Mouse (Mus musculus) CH12.LX (cell line): ENCODE results near the gene 1700008O03Rik. TPM values are rescaled to one million over a fixed set of nuclear protein-coding genes. Genes with fewer than 3 reads are reported as not detected.

Source experiments
- DNase-seq: peaks from one replicate; pipeline ENCODE4 v3.0.0-alpha.2; 2013; ENCODE audit errors: extremely low read depth
- H3K27ac ChIP-seq: 2 replicates; pipeline ENCODE4 v1.5.1; 2012; ENCODE audit warnings: low read depth, mild to moderate bottlenecking, control low read depth, moderate library complexity; ENCODE audit not compliant: insufficient read depth
- H3K27me3 ChIP-seq: replicated peaks from 2 replicates; pipeline ENCODE3; 2012; ENCODE audit warnings: inconsistent platforms
- H3K36me3 ChIP-seq, 2 experiments: replicated peaks in 1 of 2; 2 replicates each; pipeline versions ENCODE3 to v1.6.1; 2012; ENCODE audit warnings: inconsistent platforms in 1 of 2, low read length in 1 of 2, mild to moderate bottlenecking in 1 of 2, mixed read lengths in 1 of 2, moderate library complexity in 1 of 2; ENCODE audit not compliant: control insufficient read depth in 1 of 2, insufficient read depth in 1 of 2
- H3K4me1 ChIP-seq, 2 experiments: 2 replicates each; pipeline ENCODE4 v1.6.1; 2012; ENCODE audit warnings: inconsistent platforms in 1 of 2, moderate library complexity in 1 of 2; ENCODE audit not compliant: insufficient read depth in 2 of 2, control insufficient read depth in 1 of 2
- H3K4me2 ChIP-seq: 2 replicates; pipeline ENCODE4 v1.6.1; 2012; ENCODE audit warnings: low read depth, mild to moderate bottlenecking, control low read depth; ENCODE audit not compliant: poor library complexity, insufficient read depth, severe bottlenecking
- H3K4me3 ChIP-seq, 3 experiments: fragments of 150-350 bp in 1 of 3; sonication (generic) in 1 of 3; replicated peaks in 1 of 3; 2 replicates each; pipeline versions ENCODE3 to v1.5.1; 2011 to 2012; ENCODE audit warnings: low read depth in 2 of 3, low read length in 2 of 3, mild to moderate bottlenecking in 2 of 3, moderate library complexity in 2 of 3, control low read depth in 1 of 3, improper control_type of control experiment in 1 of 3, inconsistent platforms in 1 of 3, mixed read lengths in 1 of 3; ENCODE audit not compliant: poor library complexity in 1 of 3
- H3K79me2 ChIP-seq: replicated peaks from 2 replicates; pipeline ENCODE4 v1.6.1; 2012; ENCODE audit warnings: mild to moderate bottlenecking, moderate library complexity; ENCODE audit not compliant: control insufficient read depth, poor library complexity, insufficient read depth, severe bottlenecking; ENCODE audit errors: extremely low read depth
- H3K9ac ChIP-seq: 2 replicates; pipeline ENCODE4 v1.6.1; 2012; ENCODE audit warnings: low read depth, mild to moderate bottlenecking, control low read depth, moderate library complexity; ENCODE audit not compliant: insufficient read depth
- H3K9me3 ChIP-seq: replicated peaks from 2 replicates; pipeline ENCODE3; 2012; ENCODE audit warnings: low read length, inconsistent platforms, mixed read lengths
- CHD2 ChIP-seq: IDR thresholded peaks from 2 replicates; pipeline ENCODE4 v1.6.1; 2011; ENCODE audit warnings: low read length, improper control_type of control experiment
- CTCF ChIP-seq, 2 experiments: IDR thresholded peaks in 1 of 2; conservative IDR thresholded peaks in 1 of 2; 2 replicates each; pipeline ENCODE4 v1.5.1; 2011 to 2012; ENCODE audit warnings: low read depth in 2 of 2, low read length in 2 of 2, improper control_type of control experiment in 1 of 2, inconsistent platforms in 1 of 2, mild to moderate bottlenecking in 1 of 2, moderate library complexity in 1 of 2
- E2F4 ChIP-seq: IDR thresholded peaks from 2 replicates; pipeline ENCODE4 v1.6.1; 2011; ENCODE audit warnings: low read depth, low read length, improper control_type of control experiment; ENCODE audit not compliant: insufficient replicate concordance
- ETS1 ChIP-seq: conservative IDR thresholded peaks from 2 replicates; pipeline ENCODE4 v1.6.1; 2012; ENCODE audit warnings: low read depth, mild to moderate bottlenecking, inconsistent platforms, low read length, improper control_type of control experiment, moderate library complexity
- GABPA ChIP-seq: IDR thresholded peaks from 2 replicates; pipeline ENCODE4 v1.6.1; 2012; ENCODE audit warnings: low read depth, low read length, improper control_type of control experiment, inconsistent platforms; ENCODE audit not compliant: insufficient replicate concordance
- HCFC1 ChIP-seq: IDR thresholded peaks from 2 replicates; pipeline ENCODE4 v1.6.1; 2012; ENCODE audit warnings: low read depth, mild to moderate bottlenecking, inconsistent platforms, low read length, improper control_type of control experiment
- JUND ChIP-seq: conservative IDR thresholded peaks from 2 replicates; pipeline ENCODE4 v1.6.1; 2011; ENCODE audit warnings: low read depth, low read length, improper control_type of control experiment
- KAT2A ChIP-seq: IDR thresholded peaks from 2 replicates; pipeline ENCODE4 v1.6.1; 2012; ENCODE audit warnings: low read length, improper control_type of control experiment, inconsistent platforms; ENCODE audit not compliant: insufficient replicate concordance
- MAFK ChIP-seq: IDR thresholded peaks from 2 replicates; pipeline ENCODE4 v1.6.1; 2011; ENCODE audit warnings: low read length, improper control_type of control experiment; ENCODE audit not compliant: insufficient replicate concordance
- MEF2A ChIP-seq: IDR thresholded peaks from 2 replicates; pipeline ENCODE4 v1.6.1; 2014; ENCODE audit warnings: low read depth, mild to moderate bottlenecking, inconsistent platforms, low read length, improper control_type of control experiment, borderline replicate concordance
- MYC ChIP-seq: IDR thresholded peaks from 2 replicates; pipeline ENCODE4 v1.6.1; 2011; ENCODE audit warnings: low read depth, mild to moderate bottlenecking, improper control_type of control experiment, low read length
- NRF1 ChIP-seq: IDR thresholded peaks from 2 replicates; pipeline ENCODE4 v1.6.1; 2014; ENCODE audit warnings: low read depth, mild to moderate bottlenecking, inconsistent platforms, low read length, improper control_type of control experiment, moderate library complexity
- POLR2A ChIP-seq: IDR thresholded peaks from 2 replicates; pipeline ENCODE4 v1.6.1; 2011; ENCODE audit warnings: low read depth, mild to moderate bottlenecking, improper control_type of control experiment, low read length
- POLR2AphosphoS2 ChIP-seq: IDR thresholded peaks from 2 replicates; pipeline ENCODE4 v1.6.1; 2011; ENCODE audit warnings: low read depth, low read length, improper control_type of control experiment
- RAD21 ChIP-seq: IDR thresholded peaks from 2 replicates; pipeline ENCODE4 v1.6.1; 2011; ENCODE audit warnings: low read depth, mild to moderate bottlenecking, low read length, improper control_type of control experiment, moderate library complexity
- RCOR1 ChIP-seq: conservative IDR thresholded peaks from 2 replicates; pipeline ENCODE4 v1.6.1; 2012; ENCODE audit warnings: low read depth, mild to moderate bottlenecking, inconsistent platforms, low read length, improper control_type of control experiment
- SMC3 ChIP-seq: IDR thresholded peaks from 2 replicates; pipeline ENCODE4 v1.6.1; 2011; ENCODE audit warnings: low read depth, low read length, improper control_type of control experiment
- TCF12 ChIP-seq: IDR thresholded peaks from 2 replicates; pipeline ENCODE4 v1.6.1; 2014; ENCODE audit warnings: low read depth, mild to moderate bottlenecking, inconsistent platforms, low read length, improper control_type of control experiment
- UBTF ChIP-seq: IDR thresholded peaks from 2 replicates; pipeline ENCODE4 v1.6.1; 2012; ENCODE audit warnings: low read depth, mild to moderate bottlenecking, inconsistent platforms, low read length, improper control_type of control experiment, moderate library complexity
- USF1 ChIP-seq: IDR thresholded peaks from 2 replicates; pipeline ENCODE4 v1.6.1; 2014; ENCODE audit warnings: low read depth, mild to moderate bottlenecking, inconsistent platforms, low read length, improper control_type of control experiment
- USF2 ChIP-seq: conservative IDR thresholded peaks from 2 replicates; pipeline ENCODE4 v1.6.1; 2011; ENCODE audit warnings: low read depth, low read length, improper control_type of control experiment
- ZKSCAN1 ChIP-seq: IDR thresholded peaks from 2 replicates; pipeline ENCODE4 v1.6.1; 2012; ENCODE audit warnings: low read depth, inconsistent platforms, low read length, improper control_type of control experiment, borderline replicate concordance
- ZNF384 ChIP-seq: IDR thresholded peaks from 2 replicates; pipeline ENCODE4 v1.6.1; 2012; ENCODE audit warnings: low read depth, low read length, improper control_type of control experiment, inconsistent platforms
- dilution Hi-C: fragments of 300-500 bp; cut with MboI; formaldehyde crosslinking; loops from 2 replicates; pipeline ENCODE4 v1.14.3; 2020; ENCODE audit warnings: low sequenced_read_pairs; ENCODE audit not compliant: extremely low pct_unique_long_range_greater_than_20kb, extremely low pct_ligation_motif_present
- in situ Hi-C: fragments of 300-500 bp; cut with MboI; formaldehyde crosslinking; loops from 3 replicates; pipeline ENCODE4 v1.14.3; 2019; ENCODE audit warnings: low sequenced_read_pairs, low pct_ligation_motif_present, low pct_unique_long_range_greater_than_20kb, mixed read lengths
- polyA plus RNA-seq: library from polyadenylated mRNA; unstranded; fragments of >175 nt; gene quantifications from 2 replicates; pipeline ENCODE4 v1.2.1, GENCODE M21; 2012; ENCODE audit warnings: low read depth; ENCODE audit not compliant: insufficient read length
- total RNA-seq, 2 experiments: library from RNA; depleted of rRNA; stranded (reverse); fragments of 300-350 nt in 1 of 2; fragments of >200 nt in 1 of 2; gene quantifications; 2 replicates each; pipeline ENCODE4 v1.2.3; 2012 to 2014

The 1700008O03Rik gene
- total and polyA plus RNA-seq, 3 experiments, result 0.74 to 0.81 TPM; not detected in 1

- no peaks in the 10 kb centered on the region for H3K36me3 ChIP-seq
- in situ Hi-C loops (no loop called here), dilution Hi-C loops (no loop called here)
- H3K27me3 ChIP-seq, result peaks cover 83% of the 10 kb centered on the region
- H3K9me3 ChIP-seq, result no peaks in the 10 kb centered on the region
- no peak for DNase-seq
- peaks cover 0 to 4% of the 10 kb centered on the region in 2 experiments; a peak in 3 of 4 replicates for H3K4me1 ChIP-seq
- H3K4me2 ChIP-seq, result no peak overlapping the region
- no peak overlapping the region for H3K9ac ChIP-seq
- no peak for TF ChIP-seq NRF1
- H3K27ac ChIP-seq, result no peak overlapping the region
- no peak overlapping the region for H3K4me3 ChIP-seq
- H3K79me2 ChIP-seq, result no peaks in the 10 kb centered on the region
These were observed 63.3 kb downstream of the 1700008O03Rik start for GRCm38 (mm10) chr7:44322290-44322689.

DNA sequence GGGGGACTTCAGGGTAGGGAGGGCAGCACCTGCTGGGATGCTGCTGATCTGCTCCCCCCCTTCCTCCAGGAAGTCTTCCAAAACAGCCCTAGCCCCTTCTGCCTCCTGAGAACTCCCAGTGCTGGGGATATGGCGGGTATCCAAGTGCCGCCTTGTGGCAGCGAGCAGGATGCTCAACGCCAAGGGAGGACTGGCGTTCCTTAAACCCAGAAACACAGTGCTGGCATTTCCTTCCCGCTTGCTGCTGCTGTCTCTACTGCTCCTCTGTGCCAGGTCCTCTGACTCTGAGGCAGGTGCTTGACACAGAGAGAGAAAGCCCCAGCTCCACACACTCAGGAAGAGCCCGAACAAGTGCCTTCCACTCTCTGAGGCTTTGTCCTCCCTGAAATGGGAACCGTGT is 64.7 kb downstream of the 1700008O03Rik start:
- TF ChIP-seq ETS1 (no peak), ZNF384 (no peak), GABPA (no peak), HCFC1 (no peak), NRF1 (no peak), POLR2AphosphoS2 (no peak), KAT2A (no peak)
- H3K9me3 ChIP-seq, result no peaks in the 10 kb centered on the region
- H3K4me2 ChIP-seq, result no peak overlapping the region
- H3K27ac ChIP-seq, result no peak overlapping the region
- H3K9ac ChIP-seq, result no peak overlapping the region
- H3K36me3 ChIP-seq, result no peaks in the 10 kb centered on the region
- peaks cover 69% of the 10 kb centered on the region for H3K27me3 ChIP-seq
- peaks cover 6 to 18% of the 10 kb centered on the region in 2 experiments for H3K4me1 ChIP-seq
- no peak overlapping the region for H3K4me3 ChIP-seq
- dilution Hi-C loops, result no loop called here
- H3K79me2 ChIP-seq, result no peaks in the 10 kb centered on the region
- no peak for DNase-seq
- in situ Hi-C loops, result no loop called here

- Histone ChIP-seq H3K4me2 (no peak overlapping the region), H3K36me3 (no peaks in the 10 kb centered on the region), H3K27ac (no peak overlapping the region), H3K27me3 (peaks cover 50% of the 10 kb centered on the region), H3K9me3 (no peaks in the 10 kb centered on the region), H3K4me3 (no peak overlapping the region), H3K79me2 (no peaks in the 10 kb centered on the region), H3K9ac (no peak overlapping the region), H3K4me1 (peaks cover 6 to 25% of the 10 kb centered on the region in 2 experiments)
- in situ Hi-C loops, result no loop called here
- dilution Hi-C loops, result no loop called here
- TF ChIP-seq TCF12 (no peak), SMC3 (peak; percentile 75), RCOR1 (no peak), CHD2 (no peak), UBTF (no peak), MEF2A (no peak), JUND (no peak), POLR2A (no peak), ETS1 (no peak), USF1 (no peak), USF2 (no peak), RAD21 (peak; percentile 65), E2F4 (no peak), POLR2AphosphoS2 (no peak), CTCF (conservative IDR thresholded peaks at IDR 0.05 in 1 of 2, IDR thresholded peaks at IDR 0.05 in 1 of 2; ENCODE audit: low read depth in 2 of 2, low read length in 2 of 2) (peak; percentile 62 to 78; a peak in 3 of 4 replicates), MYC (no peak), MAFK (no peak), ZKSCAN1 (no peak)
- DNase-seq, result no peak
These were observed 67.7 kb downstream of the 1700008O03Rik start for GRCm38 (mm10) chr7:44317913-44318312.
